Mouse (Mus musculus): ENCODE results near the gene Akap6. TPM values are rescaled to one million over a fixed set of nuclear protein-coding genes. Genes with fewer than 3 reads are reported as not detected.

The Akap6 gene
- polyA plus RNA-seq, 1 experiment from 2014 or later = 24.4 TPM

GRCm38 (mm10) chr12:53027308-53027707 is 328.1 kb downstream of the Akap6 start:
- H3K27ac ChIP-seq (ENCODE audit: low read depth, low read length) = no peak overlapping the region
- H3K27me3 ChIP-seq (ENCODE audit: control insufficient read depth, insufficient read depth, low read length) = no peaks in the 10 kb centered on the region
- H3K4me3 ChIP-seq (ENCODE audit: low read depth, low read length) = no peak overlapping the region
- peaks cover 7% of the 10 kb centered on the region; the same call in 1 of the 2 replicates for H3K4me1 ChIP-seq (ENCODE audit: control insufficient read depth, insufficient read depth, low read length)
- no peak overlapping the region for H3K4me2 ChIP-seq (ENCODE audit: low read depth)
- WGBS = 78% methylated on average over 4 of the region's 4 CpGs
- ATAC-seq (ENCODE audit: insufficient read depth, low FRiP score, low TSS enrichment) (no peak), DNase-seq (ENCODE audit: low spot score) (no peak)
- H3K9ac ChIP-seq (ENCODE audit: low read length) = no peak overlapping the region
- H3K9me3 ChIP-seq (ENCODE audit: control insufficient read depth, low read length) = no peaks in the 10 kb centered on the region
- H3K36me3 ChIP-seq (ENCODE audit: control insufficient read depth, insufficient read depth, low read length) = no peaks in the 10 kb centered on the region

GRCm38 (mm10) chr12:53028926-53029325 is 329.7 kb downstream of the Akap6 start:
- Histone ChIP-seq H3K9me3 (ENCODE audit: control insufficient read depth, low read length) (no peaks in the 10 kb centered on the region), H3K27ac (ENCODE audit: low read depth, low read length) (no peak overlapping the region), H3K4me2 (ENCODE audit: low read depth) (no peak overlapping the region), H3K4me3 (ENCODE audit: low read depth, low read length) (no peak overlapping the region), H3K27me3 (ENCODE audit: control insufficient read depth, insufficient read depth, low read length) (no peaks in the 10 kb centered on the region), H3K36me3 (ENCODE audit: control insufficient read depth, insufficient read depth, low read length) (no peaks in the 10 kb centered on the region), H3K4me1 (ENCODE audit: control insufficient read depth, insufficient read depth, low read length) (peaks cover 11% of the 10 kb centered on the region), H3K9ac (ENCODE audit: low read length) (no peak overlapping the region)
- no peak for DNase-seq (ENCODE audit: low spot score)
- ATAC-seq (ENCODE audit: insufficient read depth, low FRiP score, low TSS enrichment) = no peak
- WGBS = 50% methylated on average over 5 of the region's 5 CpGs

DNA sequence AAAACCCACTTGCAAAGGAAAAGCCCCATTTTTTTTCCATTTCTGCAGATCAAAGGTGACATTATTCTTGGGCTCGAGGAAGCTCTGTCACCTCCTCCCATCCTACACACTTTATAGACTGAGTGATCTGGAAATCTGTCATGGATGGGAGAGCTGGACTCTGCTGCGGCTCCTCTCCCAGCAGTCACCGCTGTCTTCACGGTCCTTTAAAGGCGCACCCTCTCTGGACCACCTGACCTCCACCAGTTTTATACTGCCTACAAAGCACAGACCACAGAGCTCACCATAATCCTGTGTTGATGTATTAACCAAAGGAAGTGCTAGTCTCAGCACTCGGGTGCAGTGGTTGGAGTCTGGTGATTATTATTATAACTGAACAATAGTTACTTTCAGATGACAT is 330.7 kb downstream of the Akap6 start:
- ATAC-seq (ENCODE audit: insufficient read depth, low FRiP score, low TSS enrichment) = no peak
- peaks cover 14% of the 10 kb centered on the region for H3K4me1 ChIP-seq (ENCODE audit: control insufficient read depth, insufficient read depth, low read length)
- H3K9ac ChIP-seq (ENCODE audit: low read length) = no peak overlapping the region
- no peaks in the 10 kb centered on the region for H3K36me3 ChIP-seq (ENCODE audit: control insufficient read depth, insufficient read depth, low read length)
- H3K27me3 ChIP-seq (ENCODE audit: control insufficient read depth, insufficient read depth, low read length) = no peaks in the 10 kb centered on the region
- DNase-seq (ENCODE audit: low spot score) = no peak
- H3K27ac ChIP-seq (ENCODE audit: low read depth, low read length) = no peak overlapping the region
- no peak overlapping the region for H3K4me2 ChIP-seq (ENCODE audit: low read depth)
- 74% methylated on average over 6 of the region's 6 CpGs for WGBS
- H3K9me3 ChIP-seq (ENCODE audit: control insufficient read depth, low read length) = no peaks in the 10 kb centered on the region
- no peak overlapping the region for H3K4me3 ChIP-seq (ENCODE audit: low read depth, low read length)

GRCm38 (mm10) chr12:53032762-53033161 is 333.6 kb downstream of the Akap6 start:
- WGBS = 6% methylated on average over 7 of the region's 7 CpGs
- no peaks in the 10 kb centered on the region for H3K27me3 ChIP-seq (ENCODE audit: control insufficient read depth, insufficient read depth, low read length)
- no peaks in the 10 kb centered on the region for H3K9me3 ChIP-seq (ENCODE audit: control insufficient read depth, low read length)
- H3K4me1 ChIP-seq (ENCODE audit: control insufficient read depth, insufficient read depth, low read length) = peaks cover 14% of the 10 kb centered on the region
- H3K4me2 ChIP-seq (ENCODE audit: low read depth) = no peak overlapping the region
- no peak overlapping the region for H3K4me3 ChIP-seq (ENCODE audit: low read depth, low read length)
- H3K27ac ChIP-seq (ENCODE audit: low read depth, low read length) = peak overlapping the region; percentile 77
- H3K9ac ChIP-seq (ENCODE audit: low read length) = no peak overlapping the region; the same call in 1 of the 2 replicates
- DNase-seq (ENCODE audit: low spot score) = peak; percentile 82
- no peaks in the 10 kb centered on the region for H3K36me3 ChIP-seq (ENCODE audit: control insufficient read depth, insufficient read depth, low read length)
- ATAC-seq (ENCODE audit: insufficient read depth, low FRiP score, low TSS enrichment) = peak; percentile 87

- Histone ChIP-seq H3K4me3 (ENCODE audit: low read depth, low read length) (no peak overlapping the region), H3K4me2 (ENCODE audit: low read depth) (no peak overlapping the region; the same call in 1 of the 2 replicates), H3K9me3 (ENCODE audit: control insufficient read depth, low read length) (no peaks in the 10 kb centered on the region), H3K27me3 (ENCODE audit: control insufficient read depth, insufficient read depth, low read length) (no peaks in the 10 kb centered on the region), H3K9ac (ENCODE audit: low read length) (no peak overlapping the region; the same call in 1 of the 2 replicates), H3K27ac (ENCODE audit: low read depth, low read length) (peak overlapping the region; percentile 77), H3K36me3 (ENCODE audit: control insufficient read depth, insufficient read depth, low read length) (no peaks in the 10 kb centered on the region), H3K4me1 (ENCODE audit: control insufficient read depth, insufficient read depth, low read length) (peaks cover 14% of the 10 kb centered on the region)
- 27% methylated on average over 14 of the region's 14 CpGs for WGBS
- DNase-seq (ENCODE audit: low spot score) = peak; percentile 70
- peak; percentile 85 for ATAC-seq (ENCODE audit: insufficient read depth, low FRiP score, low TSS enrichment)
These were observed 334.3 kb downstream of the Akap6 start for GRCm38 (mm10) chr12:53033404-53033913.

DNA sequence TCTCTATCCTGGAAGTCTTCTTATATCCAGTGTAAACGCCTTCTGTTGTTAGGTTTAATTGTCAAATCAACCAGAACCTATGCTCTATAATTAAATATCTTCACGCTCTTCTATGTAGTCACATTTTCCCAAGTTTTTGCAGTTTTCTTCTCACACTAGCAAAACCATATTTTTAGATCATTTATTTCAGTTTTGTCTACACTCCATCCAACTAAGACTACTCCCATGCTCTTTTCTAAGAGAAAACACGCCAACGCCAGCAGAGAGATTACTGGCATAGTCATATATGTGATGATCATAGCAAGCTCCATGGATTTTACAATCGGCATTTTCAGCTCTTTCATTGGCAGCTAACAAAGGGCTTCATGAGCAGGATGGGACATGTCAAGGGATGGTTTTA is 341.5 kb downstream of the Akap6 start:
- H3K27ac ChIP-seq (ENCODE audit: low read depth, low read length) = no peak overlapping the region
- no peak overlapping the region for H3K4me2 ChIP-seq (ENCODE audit: low read depth)
- no peak overlapping the region for H3K9ac ChIP-seq (ENCODE audit: low read length)
- no peaks in the 10 kb centered on the region for H3K9me3 ChIP-seq (ENCODE audit: control insufficient read depth, low read length)
- H3K4me3 ChIP-seq (ENCODE audit: low read depth, low read length) = no peak overlapping the region
- WGBS = 94% methylated on average over 5 of the region's 5 CpGs
- no peaks in the 10 kb centered on the region for H3K27me3 ChIP-seq (ENCODE audit: control insufficient read depth, insufficient read depth, low read length)
- ATAC-seq (ENCODE audit: insufficient read depth, low FRiP score, low TSS enrichment) (no peak), DNase-seq (ENCODE audit: low spot score) (no peak)
- no peaks in the 10 kb centered on the region for H3K36me3 ChIP-seq (ENCODE audit: control insufficient read depth, insufficient read depth, low read length)
- H3K4me1 ChIP-seq (ENCODE audit: control insufficient read depth, insufficient read depth, low read length) = no peaks in the 10 kb centered on the region

- no peak overlapping the region for H3K9ac ChIP-seq (ENCODE audit: low read length)
- 23% methylated on average over 5 of the region's 5 CpGs for WGBS
- H3K4me2 ChIP-seq (ENCODE audit: low read depth) = no peak overlapping the region
- no peak for ATAC-seq (ENCODE audit: insufficient read depth, low FRiP score, low TSS enrichment)
- peak; percentile 76 for DNase-seq (ENCODE audit: low spot score)
- H3K27ac ChIP-seq (ENCODE audit: low read depth, low read length) = no peak overlapping the region
- no peak overlapping the region for H3K4me3 ChIP-seq (ENCODE audit: low read depth, low read length)
- H3K36me3 ChIP-seq (ENCODE audit: control insufficient read depth, insufficient read depth, low read length) = no peaks in the 10 kb centered on the region
- H3K4me1 ChIP-seq (ENCODE audit: control insufficient read depth, insufficient read depth, low read length) = no peaks in the 10 kb centered on the region
- no peaks in the 10 kb centered on the region for H3K9me3 ChIP-seq (ENCODE audit: control insufficient read depth, low read length)
- H3K27me3 ChIP-seq (ENCODE audit: control insufficient read depth, insufficient read depth, low read length) = no peaks in the 10 kb centered on the region
These were observed 343.6 kb downstream of the Akap6 start for GRCm38 (mm10) chr12:53042739-53043138.

GRCm38 (mm10) chr12:53057606-53058005 is 358.4 kb downstream of the Akap6 start:
- H3K9me3 ChIP-seq (ENCODE audit: control insufficient read depth, low read length) = no peaks in the 10 kb centered on the region
- no peak overlapping the region for H3K4me3 ChIP-seq (ENCODE audit: low read depth, low read length)
- 96% methylated on average over 7 of the region's 7 CpGs for WGBS
- no peak overlapping the region for H3K4me2 ChIP-seq (ENCODE audit: low read depth)
- peaks cover 18% of the 10 kb centered on the region for H3K4me1 ChIP-seq (ENCODE audit: control insufficient read depth, insufficient read depth, low read length)
- ATAC-seq (ENCODE audit: insufficient read depth, low FRiP score, low TSS enrichment) (no peak), DNase-seq (ENCODE audit: low spot score) (no peak)
- no peaks in the 10 kb centered on the region for H3K36me3 ChIP-seq (ENCODE audit: control insufficient read depth, insufficient read depth, low read length)
- H3K9ac ChIP-seq (ENCODE audit: low read length) = no peak overlapping the region
- no peaks in the 10 kb centered on the region for H3K27me3 ChIP-seq (ENCODE audit: control insufficient read depth, insufficient read depth, low read length)
- no peak overlapping the region for H3K27ac ChIP-seq (ENCODE audit: low read depth, low read length)

DNA sequence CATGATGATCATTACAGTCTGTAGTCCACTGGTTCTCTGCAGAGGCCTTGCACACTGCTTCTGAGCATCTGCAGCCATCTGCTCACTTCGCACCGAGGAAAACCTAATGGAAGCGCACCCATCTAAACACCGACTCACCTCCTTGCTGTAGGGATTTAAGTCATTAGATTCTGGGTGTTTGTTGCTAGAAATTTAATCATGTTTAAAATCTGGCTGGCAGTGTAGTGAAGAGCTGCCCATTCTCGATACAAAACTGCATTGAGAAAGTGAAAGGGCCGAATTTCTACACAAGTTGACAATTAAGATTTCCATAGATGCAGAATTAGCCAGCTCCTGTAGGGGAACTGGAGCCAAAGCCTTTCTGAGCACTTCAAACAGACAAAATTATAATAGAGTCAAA is 361.7 kb downstream of the Akap6 start:
- DNase-seq (ENCODE audit: low spot score) (no peak), ATAC-seq (ENCODE audit: insufficient read depth, low FRiP score, low TSS enrichment) (no peak)
- 48% methylated on average over 6 of the region's 6 CpGs for WGBS

More for the DNA sequence above, 361.7 kb downstream of the Akap6 start:
- Histone ChIP-seq H3K4me1 (ENCODE audit: control insufficient read depth, insufficient read depth, low read length) (peaks cover 26% of the 10 kb centered on the region), H3K9ac (ENCODE audit: low read length) (no peak overlapping the region), H3K4me3 (ENCODE audit: low read depth, low read length) (no peak overlapping the region), H3K27ac (ENCODE audit: low read depth, low read length) (peak overlapping the region; percentile 77), H3K36me3 (ENCODE audit: control insufficient read depth, insufficient read depth, low read length) (no peaks in the 10 kb centered on the region), H3K27me3 (ENCODE audit: control insufficient read depth, insufficient read depth, low read length) (no peaks in the 10 kb centered on the region), H3K9me3 (ENCODE audit: control insufficient read depth, low read length) (no peaks in the 10 kb centered on the region), H3K4me2 (ENCODE audit: low read depth) (no peak overlapping the region)
